In genomic region chr4:128805150-128806042, GRCm38 (mm10) we compare ENCODE assay signal across 8 mouse cellular contexts. TPM values are rescaled to one million over a fixed set of nuclear protein-coding genes. Genes with fewer than 3 reads are reported as not detected.
DNase-seq lines count a peak whose midpoint lies in the region; ATAC-seq and TF ChIP-seq lines count a peak whose summit lies in the region.

No protein-coding gene starts in this region.

- in situ Hi-C loops in CH12.LX (cut with MboI; ENCODE audit: low pct_ligation_motif_present, low pct_unique_long_range_greater_than_20kb, low sequenced_read_pairs) = no loop called here

- TF ChIP-seq CTCF in CH12.LX (conservative IDR thresholded peaks at IDR 0.05 in 1 of 2, IDR thresholded peaks at IDR 0.05 in 1 of 2; ENCODE audit: low read depth in 2 of 2, low read length in 2 of 2) = no peak
- no peak for TF ChIP-seq CTCF in heart, postnatal 0 days (IDR thresholded peaks at IDR 0.05; ENCODE audit: low read depth)

- peaks cover 63% of the 10 kb centered on the region for H3K4me1 ChIP-seq in erythroblast, embryonic 14.5 days (ENCODE audit: control insufficient read depth)
- H3K4me1 ChIP-seq in CH12.LX (ENCODE audit: control insufficient read depth in 1 of 2, insufficient read depth in 2 of 2) = peaks cover 19 to 47% of the 10 kb centered on the region in 2 experiments
- H3K4me1 ChIP-seq in heart, postnatal 0 days (ENCODE audit: control insufficient read depth, insufficient read depth) = peaks cover 16% of the 10 kb centered on the region
- peaks cover 59% of the 10 kb centered on the region for H3K4me1 ChIP-seq in midbrain, embryonic 10.5 days

- H3K27ac ChIP-seq in CH12.LX (ENCODE audit: insufficient read depth, low read depth) = no peak overlapping the region
- peak overlapping the region; percentile 97 for H3K27ac ChIP-seq in heart, postnatal 0 days (ENCODE audit: low read depth)
- peak overlapping the region; percentile 99 for H3K27ac ChIP-seq in midbrain, embryonic 10.5 days (replicated peaks)

- H3K36me3 ChIP-seq in erythroblast, embryonic 14.5 days (ENCODE audit: control insufficient read depth) = peaks cover 19% of the 10 kb centered on the region
- H3K36me3 ChIP-seq in CH12.LX (replicated peaks in 1 of 2; ENCODE audit: control insufficient read depth in 1 of 2, insufficient read depth in 1 of 2, low read length in 1 of 2) = peaks cover 0 to 3% of the 10 kb centered on the region in 2 experiments
- H3K36me3 ChIP-seq in heart, postnatal 0 days (replicated peaks; ENCODE audit: control insufficient read depth, insufficient read depth, low read length) = no peaks in the 10 kb centered on the region
- peaks cover 13% of the 10 kb centered on the region for H3K36me3 ChIP-seq in midbrain, embryonic 10.5 days

- peak overlapping the region; percentile 80 for H3K4me3 ChIP-seq in erythroblast, embryonic 14.5 days (replicated peaks)
- peak overlapping the region; percentile 76 to 88 (median 77) for H3K4me3 ChIP-seq in CH12.LX (replicated peaks in 1 of 3; ENCODE audit: low read depth in 2 of 3, low read length in 2 of 3, poor library complexity in 1 of 3)
- H3K4me3 ChIP-seq in heart, postnatal 0 days (ENCODE audit: low read depth, low read length) = peak overlapping the region; percentile 69
- peak overlapping the region; percentile 85 for H3K4me3 ChIP-seq in midbrain, embryonic 10.5 days

- H3K27me3 ChIP-seq in erythroblast, embryonic 14.5 days (ENCODE audit: control insufficient read depth) = no peaks in the 10 kb centered on the region
- H3K27me3 ChIP-seq in CH12.LX (replicated peaks) = no peaks in the 10 kb centered on the region
- H3K27me3 ChIP-seq in heart, postnatal 0 days (ENCODE audit: control insufficient read depth, insufficient read depth, low read length) = no peaks in the 10 kb centered on the region
- H3K27me3 ChIP-seq in midbrain, embryonic 10.5 days (ENCODE audit: low read depth, poor library complexity, severe bottlenecking) = no peaks in the 10 kb centered on the region

- peak overlapping the region; percentile 98 for H3K4me2 ChIP-seq in CH12.LX (ENCODE audit: insufficient read depth, low read depth, poor library complexity, severe bottlenecking)
- peak overlapping the region; percentile 98 for H3K4me2 ChIP-seq in heart, postnatal 0 days (ENCODE audit: low read depth, low read length)

- no peak for TF ChIP-seq RAD21 in CH12.LX (IDR thresholded peaks at IDR 0.05; ENCODE audit: low read depth, low read length)

- dilution Hi-C loops in CH12.LX (cut with MboI; ENCODE audit: extremely low pct_ligation_motif_present, extremely low pct_unique_long_range_greater_than_20kb, low sequenced_read_pairs) = no loop called here

- H3K9me3 ChIP-seq in erythroblast, embryonic 14.5 days (ENCODE audit: control insufficient read depth, low read length) = no peaks in the 10 kb centered on the region
- H3K9me3 ChIP-seq in CH12.LX (replicated peaks; ENCODE audit: low read length) = peaks cover 17% of the 10 kb centered on the region
- no peaks in the 10 kb centered on the region for H3K9me3 ChIP-seq in heart, postnatal 0 days (replicated peaks; ENCODE audit: control insufficient read depth, low read length)
- H3K9me3 ChIP-seq in midbrain, embryonic 10.5 days (replicated peaks) = no peaks in the 10 kb centered on the region

- no peak for TF ChIP-seq EP300 in CH12.LX (IDR thresholded peaks at IDR 0.05; ENCODE audit: low read length)
- no peak for TF ChIP-seq EP300 in heart, postnatal 0 days (IDR thresholded peaks at IDR 0.05; ENCODE audit: low read depth)

- no peak for DNase-seq in CH12.LX (ENCODE audit: extremely low read depth)
- DNase-seq in cerebellum, postnatal 14 days = peak; percentile 55 to 65
- peak; percentile 46 for DNase-seq in heart, postnatal 0 days (ENCODE audit: low spot score)
- DNase-seq in layer of hippocampus, postnatal 36 days = peak; percentile 43
- peak; percentile 64 for DNase-seq in midbrain, embryonic 10.5 days (ENCODE audit: low spot score)
- peak; percentile 17 for DNase-seq in testis, postnatal 14 days (ENCODE audit: low spot score)

- ATAC-seq in erythroblast, adult 5-6 weeks (replicated peaks; ENCODE audit: low FRiP score, poor library complexity, severe bottlenecking) = no peak
- peak; percentile 31 for ATAC-seq in heart, postnatal 0 days (ENCODE audit: insufficient read depth, low read depth)

- peaks cover 45% of the 10 kb centered on the region for H3K79me2 ChIP-seq in CH12.LX (replicated peaks; ENCODE audit: control insufficient read depth, extremely low read depth, insufficient read depth, poor library complexity, severe bottlenecking)

- WGBS in heart, postnatal 0 days = under 1% methylated on average over 59 of the region's 74 CpGs
- WGBS in midbrain, embryonic 10.5 days = 4% methylated on average over 69 of the region's 74 CpGs

- peak overlapping the region; percentile 100 for H3K9ac ChIP-seq in CH12.LX (ENCODE audit: insufficient read depth, low read depth)
- H3K9ac ChIP-seq in heart, postnatal 0 days (replicated peaks; ENCODE audit: low read depth, low read length) = peak overlapping the region; percentile 99

- TF ChIP-seq POLR2A in CH12.LX (IDR thresholded peaks at IDR 0.05; ENCODE audit: low read depth, low read length) = no peak

TF ChIP-seq in CH12.LX, 34 proteins besides CTCF, POLR2A, EP300 and RAD21:
- no peak for TF ChIP-seq PAX5 (IDR thresholded peaks at IDR 0.05; ENCODE audit: low read length)
- TF ChIP-seq TCF12 (IDR thresholded peaks at IDR 0.05; ENCODE audit: low read depth, low read length) = 0 out of 2 replicates have a peak, but pooled peaks have one; percentile 15
- 0 out of 2 replicates have a peak, but pooled peaks have one; percentile 58 for TF ChIP-seq CHD1 (IDR thresholded peaks at IDR 0.05; ENCODE audit: low read depth, low read length)
- TF ChIP-seq ZNF384 (IDR thresholded peaks at IDR 0.05; ENCODE audit: low read depth, low read length) = peak; percentile 54

RNA-seq across cellular contexts. Expression of gene Zfp362, which starts 0.4 kb away (rescaled TPM):
- 6.5 and 6.7 TPM in 2 replicates for polyA plus RNA-seq in erythroblast, embryonic 14.5 days (2012)
- 2.1 and 4.6 TPM in 2 replicates for total RNA-seq in erythroblast, adult 5-6 weeks (2015; ENCODE audit: low replicate concordance)
- total RNA-seq in erythroblast, adult 5-6 weeks (2017; ENCODE audit: low replicate concordance) = 0.09 and 0.98 TPM in 2 replicates
- total RNA-seq in CH12.LX (2012; rRNA removed) (16.1 and 17.8 TPM in 2 replicates), CH12.LX (2014; rRNA removed) (9.7 and 9.9 TPM in 2 replicates)
- polyA plus RNA-seq in CH12.LX (2012; ENCODE audit: insufficient read length, low read depth) = 49.2 and 70.1 TPM in 2 replicates
- total RNA-seq in heart, postnatal 0 days (2014; rRNA removed; ENCODE audit: low replicate concordance) = 8.4 and 10.8 TPM in 2 replicates
- polyA plus RNA-seq in heart, postnatal 0 days (2015; fragmentation: Nextera tagmentation; extraction: Ambion mirVana) = 10.3 and 11.6 TPM in 2 replicates
- total RNA-seq in layer of hippocampus, postnatal 36 days (2021) = 10 to 100 TPM; 23.7 to 29.8 TPM
- polyA plus RNA-seq in midbrain, embryonic 10.5 days (2016; fragmentation: Nextera tagmentation; extraction: Ambion mirVana) = 36.5 and 37.9 TPM in 2 replicates

RNA-seq across cellular contexts. Expression of gene A3galt2, which starts 50.2 kb away (rescaled TPM):
- not detected in 2 replicates for polyA plus RNA-seq in erythroblast, embryonic 14.5 days (2012)
- not detected in 2 replicates for total RNA-seq in erythroblast, adult 5-6 weeks (2015; ENCODE audit: low replicate concordance)
- not detected in 2 replicates for total RNA-seq in erythroblast, adult 5-6 weeks (2017; ENCODE audit: low replicate concordance)
- total RNA-seq in CH12.LX (2012; rRNA removed) (0.04 TPM in 2 replicates), CH12.LX (2014; rRNA removed) (not detected in 2 replicates)
- polyA plus RNA-seq in CH12.LX (2012; ENCODE audit: insufficient read length, low read depth) = 0.07 and 0.11 TPM in 2 replicates
- total RNA-seq in heart, postnatal 0 days (2014; rRNA removed; ENCODE audit: low replicate concordance) = not detected in 2 replicates
- 0.03 TPM in 1 of 2 replicates, not detected in the other for polyA plus RNA-seq in heart, postnatal 0 days (2015; fragmentation: Nextera tagmentation; extraction: Ambion mirVana)
- total RNA-seq in layer of hippocampus, postnatal 36 days (2021) = under 1 TPM; 0.48 to 0.62 TPM
- polyA plus RNA-seq in midbrain, embryonic 10.5 days (2016; fragmentation: Nextera tagmentation; extraction: Ambion mirVana) = 0.10 and 0.24 TPM in 2 replicates
